Mouse (Mus musculus): ENCODE measurements around the gene Ube4a. TPM values are rescaled to one million over a fixed set of nuclear protein-coding genes. Genes with fewer than 3 reads are reported as not detected.

Ube4a gene
- total and polyA plus RNA-seq, 3 experiments = 8.4 to 39.6 (median 36.1) TPM

GRCm38 (mm10) chr9:44914706-44915105, 50.7 kb downstream of the Ube4a start:
- Histone ChIP-seq H3K4me3 (no peak overlapping the region), H3K79me2 (replicated peaks; ENCODE audit: control insufficient read depth, insufficient read depth, low read length) (peaks cover 1% of the 10 kb centered on the region; the same call in 1 of the 2 replicates), H3K4me1 (ENCODE audit: control insufficient read depth, insufficient read depth, low read length) (peaks cover 3% of the 10 kb centered on the region), H3K9ac (ENCODE audit: low read depth, low read length) (no peak overlapping the region), H3K27me3 (ENCODE audit: control insufficient read depth, insufficient read depth, low read length) (no peaks in the 10 kb centered on the region), H3K36me3 (ENCODE audit: control insufficient read depth, insufficient read depth, low read length) (peaks cover 44% of the 10 kb centered on the region), H3K27ac (no peak overlapping the region)
- intact Hi-C loops (cut with DNase I) = no loop called here
- no peak for DNase-seq
- 19% methylated on average over 4 of the region's 4 CpGs for WGBS
- TF ChIP-seq CTCF (IDR thresholded peaks at IDR 0.05) = no peak
- TF ChIP-seq EP300 (IDR thresholded peaks at IDR 0.05; ENCODE audit: insufficient read depth, low read depth, low read length) = no peak
- no peak for TF ChIP-seq POLR2A (IDR thresholded peaks at IDR 0.05; ENCODE audit: insufficient read depth, low read depth, low read length)

- no peak for TF ChIP-seq CTCF (IDR thresholded peaks at IDR 0.05)
- TF ChIP-seq EP300 (IDR thresholded peaks at IDR 0.05; ENCODE audit: insufficient read depth, low read depth, low read length) = no peak
- no peak for TF ChIP-seq POLR2A (IDR thresholded peaks at IDR 0.05; ENCODE audit: insufficient read depth, low read depth, low read length)
- no peak for DNase-seq
- no peak overlapping the region for H3K27ac ChIP-seq
- 72% methylated on average over 4 of the region's 4 CpGs for WGBS
- intact Hi-C loops (cut with DNase I) = no loop called here
- no peak overlapping the region for H3K4me3 ChIP-seq
- H3K9ac ChIP-seq (ENCODE audit: low read depth, low read length) = no peak overlapping the region
- no peaks in the 10 kb centered on the region; the same call in 1 of the 2 replicates for H3K79me2 ChIP-seq (replicated peaks; ENCODE audit: control insufficient read depth, insufficient read depth, low read length)
- H3K36me3 ChIP-seq (ENCODE audit: control insufficient read depth, insufficient read depth, low read length) = peaks cover 32% of the 10 kb centered on the region
- peaks cover 2% of the 10 kb centered on the region; the same call in 1 of the 2 replicates for H3K4me1 ChIP-seq (ENCODE audit: control insufficient read depth, insufficient read depth, low read length)
- H3K27me3 ChIP-seq (ENCODE audit: control insufficient read depth, insufficient read depth, low read length) = no peaks in the 10 kb centered on the region
These were observed 54.0 kb downstream of the Ube4a start for GRCm38 (mm10) chr9:44911365-44911764.

GRCm38 (mm10) chr9:44905620-44906019, 59.8 kb downstream of the Ube4a start:
- H3K27me3 ChIP-seq (ENCODE audit: control insufficient read depth, insufficient read depth, low read length) = no peaks in the 10 kb centered on the region
- no peak overlapping the region for H3K9ac ChIP-seq (ENCODE audit: low read depth, low read length)
- TF ChIP-seq POLR2A (IDR thresholded peaks at IDR 0.05; ENCODE audit: insufficient read depth, low read depth, low read length) = no peak
- TF ChIP-seq CTCF (IDR thresholded peaks at IDR 0.05) = no peak
- TF ChIP-seq EP300 (IDR thresholded peaks at IDR 0.05; ENCODE audit: insufficient read depth, low read depth, low read length) = 0 out of 2 replicates have a peak, but pooled peaks have one; percentile 34
- H3K4me1 ChIP-seq (ENCODE audit: control insufficient read depth, insufficient read depth, low read length) = peaks cover 6% of the 10 kb centered on the region
- intact Hi-C loops (cut with DNase I) = no loop called here
- peak overlapping the region; percentile 74 for H3K27ac ChIP-seq
- DNase-seq = peak; percentile 39 to 62
- H3K36me3 ChIP-seq (ENCODE audit: control insufficient read depth, insufficient read depth, low read length) = peaks cover 6% of the 10 kb centered on the region
- WGBS = 9% methylated on average over 4 of the region's 4 CpGs
- H3K79me2 ChIP-seq (replicated peaks; ENCODE audit: control insufficient read depth, insufficient read depth, low read length) = no peaks in the 10 kb centered on the region
- H3K4me3 ChIP-seq = no peak overlapping the region

- 21% methylated on average over 5 of the region's 5 CpGs for WGBS
- Histone ChIP-seq H3K4me3 (no peak overlapping the region), H3K27me3 (ENCODE audit: control insufficient read depth, insufficient read depth, low read length) (no peaks in the 10 kb centered on the region), H3K4me1 (ENCODE audit: control insufficient read depth, insufficient read depth, low read length) (peaks cover 6% of the 10 kb centered on the region), H3K9ac (ENCODE audit: low read depth, low read length) (no peak overlapping the region), H3K36me3 (ENCODE audit: control insufficient read depth, insufficient read depth, low read length) (peaks cover 2% of the 10 kb centered on the region; the same call in 1 of the 2 replicates), H3K79me2 (replicated peaks; ENCODE audit: control insufficient read depth, insufficient read depth, low read length) (no peaks in the 10 kb centered on the region), H3K27ac (peak overlapping the region; percentile 74)
- TF ChIP-seq CTCF (IDR thresholded peaks at IDR 0.05) (no peak), EP300 (IDR thresholded peaks at IDR 0.05; ENCODE audit: insufficient read depth, low read depth, low read length) (no peak), POLR2A (IDR thresholded peaks at IDR 0.05; ENCODE audit: insufficient read depth, low read depth, low read length) (no peak)
- DNase-seq = peak; percentile 72 to 79
- intact Hi-C loops (cut with DNase I) = no loop called here
These were observed 60.4 kb downstream of the Ube4a start for GRCm38 (mm10) chr9:44904964-44905363.

GRCm38 (mm10) chr9:44903856-44904255, 61.5 kb downstream of the Ube4a start:
- H3K27me3 ChIP-seq (ENCODE audit: control insufficient read depth, insufficient read depth, low read length) = no peaks in the 10 kb centered on the region
- TF ChIP-seq EP300 (IDR thresholded peaks at IDR 0.05; ENCODE audit: insufficient read depth, low read depth, low read length) (no peak), POLR2A (IDR thresholded peaks at IDR 0.05; ENCODE audit: insufficient read depth, low read depth, low read length) (no peak), CTCF (IDR thresholded peaks at IDR 0.05) (no peak)
- peaks cover 6% of the 10 kb centered on the region for H3K4me1 ChIP-seq (ENCODE audit: control insufficient read depth, insufficient read depth, low read length)
- intact Hi-C loops (cut with DNase I) = no loop called here
- no peak overlapping the region for H3K9ac ChIP-seq (ENCODE audit: low read depth, low read length)
- H3K79me2 ChIP-seq (replicated peaks; ENCODE audit: control insufficient read depth, insufficient read depth, low read length) = no peaks in the 10 kb centered on the region
- DNase-seq = no peak
- H3K27ac ChIP-seq = no peak overlapping the region
- H3K4me3 ChIP-seq = no peak overlapping the region
- WGBS = 82% methylated on average over 4 of the region's 4 CpGs
- peaks cover 2% of the 10 kb centered on the region; the same call in 1 of the 2 replicates for H3K36me3 ChIP-seq (ENCODE audit: control insufficient read depth, insufficient read depth, low read length)

- H3K4me1 ChIP-seq (ENCODE audit: control insufficient read depth, insufficient read depth, low read length) = peaks cover 2% of the 10 kb centered on the region; the same call in 1 of the 2 replicates
- peaks cover 2% of the 10 kb centered on the region; the same call in 1 of the 2 replicates for H3K36me3 ChIP-seq (ENCODE audit: control insufficient read depth, insufficient read depth, low read length)
- TF ChIP-seq CTCF (IDR thresholded peaks at IDR 0.05) (peak; percentile 59), POLR2A (IDR thresholded peaks at IDR 0.05; ENCODE audit: insufficient read depth, low read depth, low read length) (no peak), EP300 (IDR thresholded peaks at IDR 0.05; ENCODE audit: insufficient read depth, low read depth, low read length) (no peak)
- WGBS = 68% methylated on average over 4 of the region's 4 CpGs
- intact Hi-C loops (cut with DNase I) = no loop called here
- no peak overlapping the region for H3K9ac ChIP-seq (ENCODE audit: low read depth, low read length)
- no peaks in the 10 kb centered on the region for H3K79me2 ChIP-seq (replicated peaks; ENCODE audit: control insufficient read depth, insufficient read depth, low read length)
- H3K4me3 ChIP-seq = no peak overlapping the region
- DNase-seq = no peak
- H3K27me3 ChIP-seq (ENCODE audit: control insufficient read depth, insufficient read depth, low read length) = no peaks in the 10 kb centered on the region
- no peak overlapping the region for H3K27ac ChIP-seq
These were observed 65.0 kb downstream of the Ube4a start for GRCm38 (mm10) chr9:44900402-44900801.
